Mouse (Mus musculus): ENCODE results near the gene Gm11639. TPM values are rescaled to one million over a fixed set of nuclear protein-coding genes. Genes with fewer than 3 reads are reported as not detected.

Gene Gm11639
- polyA plus RNA-seq, 1 experiment from 2014 or later, result 0.87 TPM

GRCm38 (mm10) chr11:104647188-104647867, 38.2 kb upstream of the Gm11639 start:
- no peak overlapping the region for H3K9ac ChIP-seq (replicated peaks; ENCODE audit: low read depth, low read length)
- H3K36me3 ChIP-seq (ENCODE audit: control insufficient read depth, insufficient read depth, low read length), result no peaks in the 10 kb centered on the region
- WGBS, result 69% methylated on average over 8 of the region's 8 CpGs
- H3K27ac ChIP-seq (ENCODE audit: low read depth, low read length), result no peak overlapping the region
- ATAC-seq (ENCODE audit: low read depth), result no peak
- no peaks in the 10 kb centered on the region for H3K9me3 ChIP-seq (ENCODE audit: control insufficient read depth, low read length)
- H3K4me2 ChIP-seq (ENCODE audit: low read depth, low read length), result no peak overlapping the region
- no peaks in the 10 kb centered on the region for H3K27me3 ChIP-seq (ENCODE audit: control insufficient read depth, insufficient read depth, low read length)
- H3K4me3 ChIP-seq (ENCODE audit: low read depth, low read length), result no peak overlapping the region
- H3K4me1 ChIP-seq (ENCODE audit: control insufficient read depth, insufficient read depth, low read length), result no peaks in the 10 kb centered on the region

GRCm38 (mm10) chr11:104648571-104648970, 36.9 kb upstream of the Gm11639 start:
- no peaks in the 10 kb centered on the region for H3K27me3 ChIP-seq (ENCODE audit: control insufficient read depth, insufficient read depth, low read length)
- H3K36me3 ChIP-seq (ENCODE audit: control insufficient read depth, insufficient read depth, low read length), result no peaks in the 10 kb centered on the region
- H3K9ac ChIP-seq (replicated peaks; ENCODE audit: low read depth, low read length), result no peak overlapping the region
- ATAC-seq (ENCODE audit: low read depth), result no peak
- H3K4me3 ChIP-seq (ENCODE audit: low read depth, low read length), result no peak overlapping the region
- H3K27ac ChIP-seq (ENCODE audit: low read depth, low read length), result no peak overlapping the region
- no peaks in the 10 kb centered on the region for H3K4me1 ChIP-seq (ENCODE audit: control insufficient read depth, insufficient read depth, low read length)
- no peaks in the 10 kb centered on the region for H3K9me3 ChIP-seq (ENCODE audit: control insufficient read depth, low read length)
- 53% methylated on average over 3 of the region's 3 CpGs for WGBS
- no peak overlapping the region for H3K4me2 ChIP-seq (ENCODE audit: low read depth, low read length)

GRCm38 (mm10) chr11:104660599-104660998, 24.9 kb upstream of the Gm11639 start:
- Histone ChIP-seq H3K27ac (ENCODE audit: low read depth, low read length) (no peak overlapping the region), H3K4me1 (ENCODE audit: control insufficient read depth, insufficient read depth, low read length) (no peaks in the 10 kb centered on the region), H3K9ac (replicated peaks; ENCODE audit: low read depth, low read length) (no peak overlapping the region), H3K4me2 (ENCODE audit: low read depth, low read length) (no peak overlapping the region), H3K27me3 (ENCODE audit: control insufficient read depth, insufficient read depth, low read length) (no peaks in the 10 kb centered on the region), H3K36me3 (ENCODE audit: control insufficient read depth, insufficient read depth, low read length) (no peaks in the 10 kb centered on the region), H3K9me3 (ENCODE audit: control insufficient read depth, low read length) (no peaks in the 10 kb centered on the region), H3K4me3 (ENCODE audit: low read depth, low read length) (no peak overlapping the region)
- 96% methylated on average over 4 of the region's 4 CpGs for WGBS
- no peak for ATAC-seq (ENCODE audit: low read depth)

- H3K27me3 ChIP-seq (ENCODE audit: control insufficient read depth, insufficient read depth, low read length), result no peaks in the 10 kb centered on the region
- no peak overlapping the region for H3K4me3 ChIP-seq (ENCODE audit: low read depth, low read length)
- H3K9me3 ChIP-seq (ENCODE audit: control insufficient read depth, low read length), result no peaks in the 10 kb centered on the region
- H3K36me3 ChIP-seq (ENCODE audit: control insufficient read depth, insufficient read depth, low read length), result no peaks in the 10 kb centered on the region
- no peak for ATAC-seq (ENCODE audit: low read depth)
- WGBS, result 83% methylated on average over 5 of the region's 5 CpGs
- H3K27ac ChIP-seq (ENCODE audit: low read depth, low read length), result no peak overlapping the region
- no peak overlapping the region for H3K4me2 ChIP-seq (ENCODE audit: low read depth, low read length)
- no peaks in the 10 kb centered on the region for H3K4me1 ChIP-seq (ENCODE audit: control insufficient read depth, insufficient read depth, low read length)
- no peak overlapping the region for H3K9ac ChIP-seq (replicated peaks; ENCODE audit: low read depth, low read length)
These were observed 24.4 kb upstream of the Gm11639 start for GRCm38 (mm10) chr11:104661106-104661505.

GRCm38 (mm10) chr11:104661531-104662205, 23.8 kb upstream of the Gm11639 start:
- no peaks in the 10 kb centered on the region for H3K36me3 ChIP-seq (ENCODE audit: control insufficient read depth, insufficient read depth, low read length)
- ATAC-seq (ENCODE audit: low read depth), result no peak
- H3K4me3 ChIP-seq (ENCODE audit: low read depth, low read length), result no peak overlapping the region
- 81% methylated on average over 20 of the region's 20 CpGs for WGBS
- H3K9me3 ChIP-seq (ENCODE audit: control insufficient read depth, low read length), result no peaks in the 10 kb centered on the region
- H3K27ac ChIP-seq (ENCODE audit: low read depth, low read length), result no peak overlapping the region
- no peaks in the 10 kb centered on the region for H3K27me3 ChIP-seq (ENCODE audit: control insufficient read depth, insufficient read depth, low read length)
- no peak overlapping the region for H3K9ac ChIP-seq (replicated peaks; ENCODE audit: low read depth, low read length)
- H3K4me1 ChIP-seq (ENCODE audit: control insufficient read depth, insufficient read depth, low read length), result no peaks in the 10 kb centered on the region
- H3K4me2 ChIP-seq (ENCODE audit: low read depth, low read length), result no peak overlapping the region

GRCm38 (mm10) chr11:104662573-104662972, 22.9 kb upstream of the Gm11639 start:
- H3K4me2 ChIP-seq (ENCODE audit: low read depth, low read length), result no peak overlapping the region
- 89% methylated on average over 11 of the region's 11 CpGs for WGBS
- no peaks in the 10 kb centered on the region for H3K4me1 ChIP-seq (ENCODE audit: control insufficient read depth, insufficient read depth, low read length)
- no peak overlapping the region for H3K27ac ChIP-seq (ENCODE audit: low read depth, low read length)
- no peak overlapping the region for H3K4me3 ChIP-seq (ENCODE audit: low read depth, low read length)
- H3K27me3 ChIP-seq (ENCODE audit: control insufficient read depth, insufficient read depth, low read length), result no peaks in the 10 kb centered on the region
- H3K9me3 ChIP-seq (ENCODE audit: control insufficient read depth, low read length), result no peaks in the 10 kb centered on the region
- ATAC-seq (ENCODE audit: low read depth), result no peak
- no peak overlapping the region for H3K9ac ChIP-seq (replicated peaks; ENCODE audit: low read depth, low read length)
- H3K36me3 ChIP-seq (ENCODE audit: control insufficient read depth, insufficient read depth, low read length), result no peaks in the 10 kb centered on the region

- no peaks in the 10 kb centered on the region for H3K27me3 ChIP-seq (ENCODE audit: control insufficient read depth, insufficient read depth, low read length)
- H3K4me1 ChIP-seq (ENCODE audit: control insufficient read depth, insufficient read depth, low read length), result no peaks in the 10 kb centered on the region
- no peak for ATAC-seq (ENCODE audit: low read depth)
- no peak overlapping the region for H3K27ac ChIP-seq (ENCODE audit: low read depth, low read length)
- no peaks in the 10 kb centered on the region for H3K9me3 ChIP-seq (ENCODE audit: control insufficient read depth, low read length)
- H3K4me3 ChIP-seq (ENCODE audit: low read depth, low read length), result no peak overlapping the region
- H3K36me3 ChIP-seq (ENCODE audit: control insufficient read depth, insufficient read depth, low read length), result no peaks in the 10 kb centered on the region
- 76% methylated on average over 6 of the region's 6 CpGs for WGBS
- no peak overlapping the region for H3K9ac ChIP-seq (replicated peaks; ENCODE audit: low read depth, low read length)
- H3K4me2 ChIP-seq (ENCODE audit: low read depth, low read length), result no peak overlapping the region
These were observed 22.1 kb upstream of the Gm11639 start for GRCm38 (mm10) chr11:104663241-104663877.

- Histone ChIP-seq H3K9ac (replicated peaks; ENCODE audit: low read depth, low read length) (no peak overlapping the region), H3K4me1 (ENCODE audit: control insufficient read depth, insufficient read depth, low read length) (no peaks in the 10 kb centered on the region), H3K4me2 (ENCODE audit: low read depth, low read length) (no peak overlapping the region), H3K27me3 (ENCODE audit: control insufficient read depth, insufficient read depth, low read length) (no peaks in the 10 kb centered on the region), H3K4me3 (ENCODE audit: low read depth, low read length) (no peak overlapping the region), H3K36me3 (ENCODE audit: control insufficient read depth, insufficient read depth, low read length) (no peaks in the 10 kb centered on the region), H3K9me3 (ENCODE audit: control insufficient read depth, low read length) (no peaks in the 10 kb centered on the region), H3K27ac (ENCODE audit: low read depth, low read length) (no peak overlapping the region)
- WGBS, result 81% methylated on average over 3 of the region's 3 CpGs
- ATAC-seq (ENCODE audit: low read depth), result no peak
These were observed 21.6 kb upstream of the Gm11639 start for GRCm38 (mm10) chr11:104663878-104664261.

- no peak overlapping the region for H3K9ac ChIP-seq (replicated peaks; ENCODE audit: low read depth, low read length)
- ATAC-seq (ENCODE audit: low read depth), result no peak
- no peaks in the 10 kb centered on the region for H3K4me1 ChIP-seq (ENCODE audit: control insufficient read depth, insufficient read depth, low read length)
- no peaks in the 10 kb centered on the region for H3K36me3 ChIP-seq (ENCODE audit: control insufficient read depth, insufficient read depth, low read length)
- no peak overlapping the region for H3K4me3 ChIP-seq (ENCODE audit: low read depth, low read length)
- H3K27me3 ChIP-seq (ENCODE audit: control insufficient read depth, insufficient read depth, low read length), result no peaks in the 10 kb centered on the region
- no peaks in the 10 kb centered on the region for H3K9me3 ChIP-seq (ENCODE audit: control insufficient read depth, low read length)
- no peak overlapping the region for H3K27ac ChIP-seq (ENCODE audit: low read depth, low read length)
- no peak overlapping the region for H3K4me2 ChIP-seq (ENCODE audit: low read depth, low read length)
These were observed 21.1 kb upstream of the Gm11639 start for GRCm38 (mm10) chr11:104664441-104664840.
